Mouse (Mus musculus): Measurements from ENCODE around the gene Ube4a.

- no peak for TF ChIP-seq CTCF (IDR thresholded peaks at IDR 0.05; ENCODE audit: extremely low read depth, insufficient read depth, low read length)
- TF ChIP-seq POLR2A (IDR thresholded peaks at IDR 0.05; ENCODE audit: extremely low read depth, insufficient read depth, low read length): no peak
These were observed 34.8 kb upstream of the Ube4a start for GRCm38 (mm10) chr9:45000249-45000648.
